Comparison of ENCODE assay signal across 8 mouse cellular contexts in genomic region chr2:45109951-45110756, GRCm38 (mm10). TPM values are rescaled to one million over a fixed set of nuclear protein-coding genes. Genes with fewer than 3 reads are reported as not detected.
DNase-seq lines count a peak whose midpoint lies in the region; ATAC-seq and TF ChIP-seq lines count a peak whose summit lies in the region.

No protein-coding gene starts in this region.

- TF ChIP-seq CTCF in MEL (IDR thresholded peaks at IDR 0.05 in 2 of 3, conservative IDR thresholded peaks at IDR 0.05 in 1 of 3; ENCODE audit: control insufficient read depth in 1 of 3, insufficient read depth in 1 of 3, low read depth in 2 of 3, low read length in 3 of 3, poor library complexity in 1 of 3, severe bottlenecking in 1 of 3) = no peak
- no peak for TF ChIP-seq CTCF in small intestine, adult 2 months (IDR thresholded peaks at IDR 0.05; ENCODE audit: extremely low read depth, insufficient read length, insufficient replicate concordance, low read depth, low read length)

- peak overlapping the region; percentile 99 for H3K9ac ChIP-seq in MEL (ENCODE audit: control insufficient read depth, low read depth, low read length, poor library complexity, severe bottlenecking)
- H3K9ac ChIP-seq in embryonic facial prominence, embryonic 12.5 days = peak overlapping the region; percentile 100
- peak overlapping the region; percentile 98 for H3K9ac ChIP-seq in heart, embryonic 16.5 days (ENCODE audit: low read length)

- peaks cover 0 to 8% of the 10 kb centered on the region in 2 experiments; a peak in 2 of 4 replicates for H3K4me1 ChIP-seq in MEL (ENCODE audit: control insufficient read depth in 1 of 2, insufficient read depth in 2 of 2, low read length in 2 of 2)
- H3K4me1 ChIP-seq in embryonic facial prominence, embryonic 12.5 days = peaks cover 23% of the 10 kb centered on the region
- peaks cover 30% of the 10 kb centered on the region for H3K4me1 ChIP-seq in heart, embryonic 16.5 days (ENCODE audit: control insufficient read depth, insufficient read depth, low read length)
- H3K4me1 ChIP-seq in small intestine, adult 2 months (ENCODE audit: control insufficient read depth, insufficient read depth, insufficient read length, low read length) = peaks cover 1% of the 10 kb centered on the region; the same call in 1 of the 2 replicates

- peak; percentile 90 for DNase-seq in 416B (ENCODE audit: low read depth)
- DNase-seq in MEL (ENCODE audit: low read depth, low spot score) = peak; percentile 85
- DNase-seq in kidney, postnatal 10 days = peak; percentile 69
- DNase-seq in lung, postnatal 4 days = peak; percentile 69 to 76
- DNase-seq in frontal cortex, postnatal 10 days (ENCODE audit: low spot score in 2 of 2) = no peak

- H3K27me3 ChIP-seq in MEL (ENCODE audit: control insufficient read depth in 1 of 2, insufficient read depth in 2 of 2, low read length in 2 of 2) = no peaks in the 10 kb centered on the region
- peaks cover 9% of the 10 kb centered on the region; the same call in 1 of the 2 replicates for H3K27me3 ChIP-seq in embryonic facial prominence, embryonic 12.5 days
- no peaks in the 10 kb centered on the region for H3K27me3 ChIP-seq in heart, embryonic 16.5 days (ENCODE audit: control insufficient read depth, insufficient read depth, low read length)
- peaks cover 44% of the 10 kb centered on the region for H3K27me3 ChIP-seq in small intestine, adult 2 months (ENCODE audit: control insufficient read depth, insufficient read depth, low read length)

- H3K4me3 ChIP-seq in MEL (ENCODE audit: control insufficient read depth in 1 of 2, insufficient read depth in 1 of 2, low read depth in 2 of 2, low read length in 2 of 2) = peak overlapping the region; percentile 98
- H3K4me3 ChIP-seq in embryonic facial prominence, embryonic 12.5 days = peak overlapping the region; percentile 86
- peak overlapping the region; percentile 66 for H3K4me3 ChIP-seq in heart, embryonic 16.5 days (ENCODE audit: low read length)
- H3K4me3 ChIP-seq in small intestine, adult 2 months (ENCODE audit: low read depth, low read length) = peak overlapping the region; percentile 68

- no peak for ATAC-seq in embryonic facial prominence, embryonic 12.5 days (ENCODE audit: insufficient number of reproducible peaks, insufficient read depth, low FRiP score, low TSS enrichment)
- peak; percentile 37 for ATAC-seq in heart, embryonic 16.5 days (replicated peaks; ENCODE audit: extremely low read depth, insufficient read depth, low FRiP score)

- TF ChIP-seq POLR2A in MEL (IDR thresholded peaks at IDR 0.05; ENCODE audit: control insufficient read depth in 1 of 2, insufficient read depth in 1 of 2, low read depth in 1 of 2, low read length in 2 of 2, poor library complexity in 1 of 2) = peak in 1 of 2 experiments; percentile 64; a peak in 2 of 4 replicates
- no peak for TF ChIP-seq POLR2A in small intestine, adult 2 months (IDR thresholded peaks at IDR 0.05; ENCODE audit: low read depth, low read length)

- WGBS in embryonic facial prominence, embryonic 12.5 days = 1% methylated on average over 54 of the region's 54 CpGs
- under 1% methylated on average over 50 of the region's 54 CpGs for WGBS in heart, embryonic 16.5 days
- 1% methylated on average over 54 of the region's 54 CpGs for WGBS in small intestine, adult 2 months

- no peak; the same call in 1 of the 2 replicates for TF ChIP-seq RAD21 in MEL (IDR thresholded peaks at IDR 0.05; ENCODE audit: low read depth, low read length)

- peak overlapping the region; percentile 85 for H3K27ac ChIP-seq in MEL (ENCODE audit: control insufficient read depth, low read depth, low read length)
- H3K27ac ChIP-seq in embryonic facial prominence, embryonic 12.5 days = peak overlapping the region; percentile 96
- H3K27ac ChIP-seq in heart, embryonic 16.5 days (ENCODE audit: low read length) = peak overlapping the region; percentile 94
- peak overlapping the region; percentile 68 for H3K27ac ChIP-seq in small intestine, adult 2 months (ENCODE audit: insufficient read depth, low read depth, low read length)

- peak in 1 of 2 experiments; percentile 23; a peak in 1 of 4 replicates for TF ChIP-seq EP300 in MEL (IDR thresholded peaks at IDR 0.05; ENCODE audit: low read depth in 1 of 2, low read length in 2 of 2)

- no peaks in the 10 kb centered on the region for H3K9me3 ChIP-seq in MEL (replicated peaks; ENCODE audit: insufficient read depth, low read length)
- H3K9me3 ChIP-seq in embryonic facial prominence, embryonic 12.5 days = no peaks in the 10 kb centered on the region
- no peaks in the 10 kb centered on the region for H3K9me3 ChIP-seq in heart, embryonic 16.5 days (replicated peaks; ENCODE audit: control insufficient read depth, low read length)

- peak overlapping the region; percentile 80 for H3K4me2 ChIP-seq in embryonic facial prominence, embryonic 12.5 days (replicated peaks)
- peak overlapping the region; percentile 74 for H3K4me2 ChIP-seq in heart, embryonic 16.5 days (ENCODE audit: low read depth, low read length)

- peaks cover 63% of the 10 kb centered on the region for H3K79me2 ChIP-seq in MEL (ENCODE audit: control insufficient read depth, insufficient read depth, low read length, poor library complexity)

- H3K36me3 ChIP-seq in MEL (ENCODE audit: control insufficient read depth in 1 of 2, insufficient read depth in 2 of 2, low read length in 2 of 2) = peaks cover 0 to 12% of the 10 kb centered on the region in 2 experiments; a peak in 3 of 4 replicates
- H3K36me3 ChIP-seq in embryonic facial prominence, embryonic 12.5 days = no peaks in the 10 kb centered on the region
- no peaks in the 10 kb centered on the region for H3K36me3 ChIP-seq in heart, embryonic 16.5 days (ENCODE audit: control insufficient read depth, insufficient read depth)
- no peaks in the 10 kb centered on the region for H3K36me3 ChIP-seq in small intestine, adult 2 months (ENCODE audit: control insufficient read depth, insufficient read depth, low read length)

TF ChIP-seq in MEL, 35 proteins besides CTCF, POLR2A, EP300 and RAD21:
- 0 out of 2 replicates have a peak, but pooled peaks have one; percentile 37 for TF ChIP-seq MAX (IDR thresholded peaks at IDR 0.05; ENCODE audit: low read length)
- TF ChIP-seq MEF2A (IDR thresholded peaks at IDR 0.05; ENCODE audit: extremely low read depth, insufficient replicate concordance, low read depth, low read length, poor library complexity, severe bottlenecking) = no peak
- peak; percentile 33; the same call in 1 of the 2 replicates for TF ChIP-seq TCF12 (IDR thresholded peaks at IDR 0.05; ENCODE audit: low read depth, low read length)
- no peak for TF ChIP-seq ZKSCAN1 (IDR thresholded peaks at IDR 0.05; ENCODE audit: low read depth, low read length)
- TF ChIP-seq SIN3A (IDR thresholded peaks at IDR 0.05; ENCODE audit: low read length) = peak; percentile 68
- TF ChIP-seq MXI1 (IDR thresholded peaks at IDR 0.05; ENCODE audit: low read depth, low read length) = peak; percentile 60
- TF ChIP-seq GATA1 (IDR thresholded peaks at IDR 0.05; ENCODE audit: low read depth, low read length) = peak; percentile 47; the same call in 1 of the 2 replicates
- TF ChIP-seq SMC3 (IDR thresholded peaks at IDR 0.05; ENCODE audit: low read depth, low read length) = 0 out of 2 replicates have a peak, but pooled peaks have one; percentile 3
- peak; percentile 56; the same call in 1 of the 2 replicates for TF ChIP-seq ETS1 (IDR thresholded peaks at IDR 0.05; ENCODE audit: low read depth, low read length)
- TF ChIP-seq ZNF384 (IDR thresholded peaks at IDR 0.05; ENCODE audit: low read depth, low read length) = no peak
- TF ChIP-seq MAZ (IDR thresholded peaks at IDR 0.05; ENCODE audit: low read depth, low read length) = peak; percentile 21; the same call in 1 of the 2 replicates
- peak; percentile 35 for TF ChIP-seq NELFE (IDR thresholded peaks at IDR 0.05; ENCODE audit: low read depth, low read length)
- no peak for TF ChIP-seq USF2 (IDR thresholded peaks at IDR 0.05; ENCODE audit: borderline replicate concordance in 1 of 2, insufficient read depth in 1 of 2, low read depth in 1 of 2, low read length in 2 of 2)
- TF ChIP-seq BHLHE40 (IDR thresholded peaks at IDR 0.05; ENCODE audit: borderline replicate concordance, low read depth, low read length) = no peak

RNA-seq across cellular contexts. Expression of gene Zeb2, which starts 7.0 kb away (rescaled TPM):
- total RNA-seq in MEL (2012; rRNA removed) = 12.9 and 14.8 TPM in 2 replicates
- 10 to 100 TPM in 1 of 2 experiments, not detected in 1; 12.8 TPM for polyA plus RNA-seq in MEL (2012; ENCODE audit: insufficient read depth in 1 of 2, insufficient read length in 2 of 2, low read depth in 1 of 2, low replicate concordance in 2 of 2, missing spikeins in 1 of 2)
- 47.4 and 49.3 TPM in 2 replicates for polyA plus RNA-seq in embryonic facial prominence, embryonic 12.5 days (2016; fragmentation: Nextera tagmentation; extraction: Ambion mirVana)
- polyA plus RNA-seq in heart, embryonic 16.5 days (2015; fragmentation: Nextera tagmentation; extraction: Ambion mirVana) = 19.9 and 25.2 TPM in 2 replicates
- polyA plus RNA-seq in small intestine, adult 2 months (2012; rRNA removed) = 3.1 and 3.7 TPM in 2 replicates

Comparison
In these comparisons a context has a peak if more than half of its experiments do, and no peak if none do; other contexts are left out.
1. DNase-seq: peak in 416B (single experiment), MEL (single experiment), kidney, postnatal 10 days (single experiment) and lung, postnatal 4 days (2 of 2); none in frontal cortex, postnatal 10 days (0 of 2).
2. Peak in every context shown above with its lines, with median percentiles within 50 percentile points of each other: H3K27ac ChIP-seq, H3K4me3 ChIP-seq and H3K9ac ChIP-seq.